Mouse (Mus musculus) stomach, embryonic 14.5 days (tissue): Measurements from ENCODE around the gene Ino80b. TPM values are rescaled to one million over a fixed set of nuclear protein-coding genes. Genes with fewer than 3 reads are reported as not detected.
A peak's percentile ranks its signal among the peaks of the same experiment; 100 is the strongest.

Source experiments
- ATAC-seq: fragments of 200-750 bp; cut with Nextera tagmentation; 2 replicates; pipeline ENCODE4 v1.8.0; 2017; ENCODE audit warnings: low read depth, moderate TSS enrichment; ENCODE audit not compliant: insufficient number of reproducible peaks, insufficient read depth, low FRiP score
- H3K27ac ChIP-seq: fragments of 300-500 bp; sonication (generic); 2 replicates; pipeline ENCODE4 v1.5.1; 2014; ENCODE audit warnings: mild to moderate bottlenecking, low read length, moderate library complexity, mixed read lengths
- H3K27me3 ChIP-seq: fragments of 300-500 bp; sonication (generic); 2 replicates; pipeline ENCODE4 v1.6.1; 2014; ENCODE audit warnings: low read length, control low read depth, mixed read lengths; ENCODE audit not compliant: control insufficient read depth, insufficient read depth
- H3K36me3 ChIP-seq: fragments of 300-500 bp; sonication (generic); 2 replicates; pipeline ENCODE4 v1.6.1; 2014; ENCODE audit warnings: mild to moderate bottlenecking, control low read depth, low read length, moderate library complexity, mixed read lengths; ENCODE audit not compliant: control insufficient read depth, insufficient read depth
- H3K4me1 ChIP-seq: fragments of 300-500 bp; sonication (generic); 2 replicates; pipeline ENCODE4 v1.6.1; 2014; ENCODE audit warnings: low read length, control low read depth, mixed read lengths; ENCODE audit not compliant: control insufficient read depth, insufficient read depth
- H3K4me2 ChIP-seq: fragments of 300-500 bp; sonication (generic); replicated peaks from 2 replicates; pipeline ENCODE4 v1.6.1; 2014; ENCODE audit warnings: low read depth, low read length, control low read depth
- H3K4me3 ChIP-seq: fragments of 300-500 bp; sonication (generic); 2 replicates; pipeline ENCODE4 v1.5.1; 2014; ENCODE audit warnings: low read depth, low read length, control low read depth
- H3K9ac ChIP-seq: fragments of 300-500 bp; sonication (generic); replicated peaks from 2 replicates; pipeline ENCODE4 v1.6.1; 2014; ENCODE audit warnings: low read depth, mild to moderate bottlenecking, control low read depth, low read length, moderate library complexity, mixed read lengths
- H3K9me3 ChIP-seq: fragments of 300-500 bp; sonication (generic); 2 replicates; pipeline ENCODE4 v1.6.1; 2016; ENCODE audit warnings: low read depth, low read length, control low read depth; ENCODE audit not compliant: control insufficient read depth
- WGBS: fragments of 180-500 bp; shearing (Covaris S2); extraction: QIAGEN DNeasy Blood & Tissue Kit; methylation state at CpG from one replicate; pipeline ENCODE4 v1.1.7; 2014; 5-methylcytosine and 5-hydroxymethylcytosine counted together
- microRNA counts: library from miRNA; unstranded; fragments of <30 nt; microRNA quantifications from one replicate; lab custom pipeline; 2016
- microRNA-seq: library from miRNA; unstranded; fragments of <30 nt; microRNA quantifications from one replicate; pipeline ENCODE4, GENCODE M21; 2016
- polyA plus RNA-seq: library from polyadenylated mRNA; unstranded; fragments of >200 nt; fragmentation: Nextera tagmentation; extraction: Ambion mirVana; gene quantifications from 2 replicates; pipeline ENCODE4 v1.2.1, GENCODE M21; 2014

The Ino80b gene
- polyA plus RNA-seq, 1 experiment from 2014 or later: 13.6 TPM

- peak; percentile 92 for ATAC-seq
Measured at GRCm38 (mm10) chr6:83078324-83078858, 46.8 kb downstream of the Ino80b start.

DNA sequence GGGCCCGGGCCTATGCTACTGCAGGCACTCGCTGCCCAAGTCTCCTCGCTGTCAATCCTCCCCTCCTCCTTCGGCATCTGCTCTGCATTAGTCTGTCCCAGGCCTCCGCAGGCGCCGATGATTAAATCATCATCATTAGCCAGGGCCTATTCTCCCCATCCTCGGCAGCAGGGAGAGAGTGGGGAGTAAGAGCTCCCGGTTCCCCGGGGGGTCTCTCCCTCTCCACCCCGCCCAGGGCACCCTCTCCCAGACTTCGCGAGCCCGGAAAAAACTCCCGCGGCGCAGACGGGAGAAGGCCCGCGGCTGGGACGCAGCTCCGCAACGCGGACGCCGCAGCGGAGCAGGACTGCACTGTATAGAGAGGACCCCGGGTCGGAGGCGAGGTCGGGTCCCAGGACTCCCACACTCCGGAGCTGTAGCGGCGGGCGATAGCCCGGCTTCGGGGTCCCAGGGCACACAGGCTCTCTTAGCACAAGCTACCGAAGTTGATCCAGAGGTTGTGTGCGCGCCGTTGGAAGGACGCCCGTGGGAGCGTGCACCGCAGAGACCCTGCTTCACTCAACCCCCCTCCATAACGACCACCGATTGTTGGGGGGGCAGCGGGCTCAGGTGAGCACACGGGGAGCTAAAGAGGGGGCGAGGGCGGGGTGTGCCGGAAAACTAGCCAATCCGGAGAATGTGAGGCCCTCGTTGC, 47.5 kb downstream of the Ino80b start, which contains the start of gene Pcgf1:
Gene Pcgf1 (plus strand): TSS at position 240 of the 694 bp plus-strand sequence.
- ATAC-seq: peak; percentile 49
- H3K9ac ChIP-seq: peak within 1 kb of the TSS; percentile 63
- peak within 1 kb of the TSS; percentile 77 for H3K27ac ChIP-seq
- peaks cover 5% of the 10 kb centered on the region; the same call in 1 of the 2 replicates for H3K4me1 ChIP-seq
- H3K27me3 ChIP-seq: peaks cover 27% of the 10 kb centered on the region
- H3K4me2 ChIP-seq: peak within 1 kb of the TSS; percentile 96
- H3K36me3 ChIP-seq: peaks cover 5% of the 10 kb centered on the region; the same call in 1 of the 2 replicates
- WGBS: 0% methylated on average over 54 of the region's 54 CpGs
- peak within 1 kb of the TSS; percentile 71 for H3K4me3 ChIP-seq
- H3K9me3 ChIP-seq: no peaks in the 10 kb centered on the region

More at GRCm38 (mm10) chr6:83078324-83078858, 46.8 kb downstream of the Ino80b start:
- under 1% methylated on average over 41 of the region's 46 CpGs for WGBS
- H3K4me3 ChIP-seq: peak overlapping the region; percentile 71
- H3K4me1 ChIP-seq: peaks cover 5% of the 10 kb centered on the region; the same call in 1 of the 2 replicates
- H3K4me2 ChIP-seq: peak overlapping the region; percentile 78
- H3K9ac ChIP-seq: peak overlapping the region; percentile 51
- peak overlapping the region; percentile 77 for H3K27ac ChIP-seq
- peaks cover 5% of the 10 kb centered on the region; the same call in 1 of the 2 replicates for H3K36me3 ChIP-seq
- peaks cover 27% of the 10 kb centered on the region for H3K27me3 ChIP-seq
- no peaks in the 10 kb centered on the region for H3K9me3 ChIP-seq

DNA sequence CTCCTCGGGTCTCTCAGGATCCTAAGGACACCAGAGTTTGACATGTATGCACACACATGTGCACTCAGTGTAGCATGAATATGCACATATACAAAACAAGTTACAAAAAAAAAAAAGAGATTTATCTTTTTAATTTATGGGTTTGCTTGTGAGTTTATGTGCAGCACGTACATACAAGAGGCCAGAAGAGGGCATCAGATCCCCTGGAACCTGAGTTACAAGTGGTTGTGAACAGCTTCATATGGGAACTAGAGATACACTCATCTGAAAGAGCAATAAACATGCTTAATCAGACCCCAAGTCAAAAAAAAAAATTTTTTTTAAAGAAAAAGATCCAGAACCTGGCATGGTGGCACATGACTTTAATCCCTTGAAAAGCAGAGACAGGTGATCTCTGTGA, 50.3 kb downstream of the Ino80b start:
- Histone ChIP-seq H3K4me2 (no peak overlapping the region), H3K9me3 (no peaks in the 10 kb centered on the region), H3K27ac (no peak overlapping the region), H3K27me3 (peaks cover 47% of the 10 kb centered on the region), H3K4me3 (no peak overlapping the region), H3K9ac (no peak overlapping the region), H3K36me3 (no peaks in the 10 kb centered on the region; the same call in 1 of the 2 replicates), H3K4me1 (peaks cover 10% of the 10 kb centered on the region; the same call in 1 of the 2 replicates)
- no peak for ATAC-seq
- WGBS: 20% methylated on average over 2 of the region's 2 CpGs

MicroRNAs encoded within 50 kb of the gene (microRNA counts, 519-probe panel; counts per million panel counts)
- not detected for microRNA mmu-miR-3470a+mmu-miR-3470b (lab: Ali Mortazavi, UCI)

Small RNAs within 50 kb of the gene (microRNA-seq; reads per million reads assigned to microRNA genes)
- gene Mir3470a: not detected

Other genes starting within 250 kb of the Ino80b start
- gene Sema4f, start 185.7 kb downstream of the Ino80b start, polyA plus RNA-seq: 1.8 and 1.9 TPM in 2 replicates
- 0.35 and 0.87 TPM in 2 replicates for gene M1ap, start 178.5 kb downstream of the Ino80b start, polyA plus RNA-seq
- 8.5 and 9.7 TPM in 2 replicates for gene Dok1, start 92.0 kb downstream of the Ino80b start, polyA plus RNA-seq
- 15.6 and 16.2 TPM in 2 replicates for gene Loxl3, start 91.3 kb downstream of the Ino80b start, polyA plus RNA-seq
- gene Aup1, start 70.9 kb downstream of the Ino80b start, polyA plus RNA-seq: 135 and 154 TPM in 2 replicates
- 40.3 and 41.0 TPM in 2 replicates for gene Htra2, start 70.2 kb downstream of the Ino80b start, polyA plus RNA-seq
- gene Dqx1, start 67.6 kb downstream of the Ino80b start, polyA plus RNA-seq: 4.2 and 4.5 TPM in 2 replicates
- 8.4 and 9.2 TPM in 2 replicates for gene Tlx2, start 55.1 kb downstream of the Ino80b start, polyA plus RNA-seq
- gene Pcgf1, start 47.6 kb downstream of the Ino80b start, polyA plus RNA-seq: 33.0 and 38.8 TPM in 2 replicates
- gene Lbx2, start 39.1 kb downstream of the Ino80b start, polyA plus RNA-seq: 1.2 and 1.8 TPM in 2 replicates
- 2.0 and 3.5 TPM in 2 replicates for gene Ccdc142, start 23.8 kb downstream of the Ino80b start, polyA plus RNA-seq
- gene Gm42688, start 23.8 kb downstream of the Ino80b start, polyA plus RNA-seq: 1.7 and 2.0 TPM in 2 replicates
- 114 and 129 TPM in 2 replicates for gene Mrpl53, start 16.4 kb downstream of the Ino80b start, polyA plus RNA-seq
- 24.4 and 31.2 TPM in 2 replicates for gene Mogs, start 9.9 kb downstream of the Ino80b start, polyA plus RNA-seq
- gene Wbp1, start 3.9 kb downstream of the Ino80b start, polyA plus RNA-seq: 91.3 and 99.6 TPM in 2 replicates
- 18.8 and 19.2 TPM in 2 replicates for gene Rtkn, start 10.0 kb upstream of the Ino80b start, polyA plus RNA-seq
- gene Wdr54, start 31.0 kb upstream of the Ino80b start, polyA plus RNA-seq: 5.3 and 5.8 TPM in 2 replicates
- 0.77 and 1.2 TPM in 2 replicates for gene 1700003E16Rik, start 31.0 kb upstream of the Ino80b start, polyA plus RNA-seq
- gene Dctn1, start 40.5 kb upstream of the Ino80b start, polyA plus RNA-seq: 70.4 and 73.9 TPM in 2 replicates
- gene Slc4a5, start 94.4 kb upstream of the Ino80b start, polyA plus RNA-seq: 0.34 and 0.38 TPM in 2 replicates
- gene Mthfd2, start 200.5 kb upstream of the Ino80b start, polyA plus RNA-seq: 32.4 and 34.3 TPM in 2 replicates
- 78.5 and 81.2 TPM in 2 replicates for gene Mob1a, start 200.6 kb upstream of the Ino80b start, polyA plus RNA-seq
- 118 and 123 TPM in 2 replicates for gene Bola3, start 223.7 kb upstream of the Ino80b start, polyA plus RNA-seq